Comparison of ENCODE assay signal across 8 mouse cellular contexts in genomic region chr4:128728431-128728851, GRCm38 (mm10). TPM values are rescaled to one million over a fixed set of nuclear protein-coding genes. Genes with fewer than 3 reads are reported as not detected.
DNase-seq lines count a peak whose midpoint lies in the region; ATAC-seq and TF ChIP-seq lines count a peak whose summit lies in the region.

No protein-coding gene starts in this region.

- 1% methylated on average over 5 of the region's 5 CpGs for WGBS in cerebellum, adult 2 months
- WGBS in embryonic facial prominence, embryonic 15.5 days: 2% methylated on average over 5 of the region's 5 CpGs
- 2% methylated on average over 5 of the region's 5 CpGs for WGBS in limb, embryonic 12.5 days
- 0% methylated on average over 5 of the region's 5 CpGs for WGBS in small intestine, adult 2 months

- H3K27ac ChIP-seq in cerebellum, adult 2 months (ENCODE audit: insufficient read depth, low read length): peak overlapping the region; percentile 96; the same call in 1 of the 2 replicates
- peak overlapping the region; percentile 91 for H3K27ac ChIP-seq in embryonic facial prominence, embryonic 15.5 days (replicated peaks)
- no peak overlapping the region; the same call in 1 of the 2 replicates for H3K27ac ChIP-seq in limb, embryonic 12.5 days
- peak overlapping the region; percentile 89 for H3K27ac ChIP-seq in small intestine, adult 2 months (ENCODE audit: insufficient read depth, low read depth, low read length)

- H3K27me3 ChIP-seq in cerebellum, adult 2 months (ENCODE audit: control insufficient read depth, insufficient read depth, low read length): no peaks in the 10 kb centered on the region
- no peaks in the 10 kb centered on the region for H3K27me3 ChIP-seq in embryonic facial prominence, embryonic 15.5 days
- peaks cover 20% of the 10 kb centered on the region for H3K27me3 ChIP-seq in limb, embryonic 12.5 days
- H3K27me3 ChIP-seq in small intestine, adult 2 months (ENCODE audit: control insufficient read depth, insufficient read depth, low read length): no peaks in the 10 kb centered on the region

- no peaks in the 10 kb centered on the region for H3K9me3 ChIP-seq in embryonic facial prominence, embryonic 15.5 days (replicated peaks)
- no peaks in the 10 kb centered on the region for H3K9me3 ChIP-seq in limb, embryonic 12.5 days

- peak overlapping the region; percentile 95 for H3K9ac ChIP-seq in embryonic facial prominence, embryonic 15.5 days
- peak overlapping the region; percentile 100 for H3K9ac ChIP-seq in limb, embryonic 12.5 days (replicated peaks)

- peak in 1 of 2 experiments; percentile 41 for DNase-seq in cerebellum, adult 2 months
- DNase-seq in A20 (ENCODE audit: low read depth, low spot score): peak; percentile 71
- no peak for DNase-seq in left cerebral cortex, postnatal 10 days (ENCODE audit: extremely low spot score in 1 of 2, low spot score in 2 of 2)
- DNase-seq in left cerebral cortex, adult 11 months (ENCODE audit: low spot score): no peak

- peaks cover 27% of the 10 kb centered on the region for H3K4me1 ChIP-seq in cerebellum, adult 2 months (ENCODE audit: control insufficient read depth, insufficient read depth, low read length)
- H3K4me1 ChIP-seq in embryonic facial prominence, embryonic 15.5 days: peaks cover 44% of the 10 kb centered on the region
- peaks cover 44% of the 10 kb centered on the region for H3K4me1 ChIP-seq in limb, embryonic 12.5 days (replicated peaks)
- H3K4me1 ChIP-seq in small intestine, adult 2 months (ENCODE audit: control insufficient read depth, insufficient read depth, insufficient read length, low read length): peaks cover 7% of the 10 kb centered on the region

- peak overlapping the region; percentile 76 for H3K4me3 ChIP-seq in cerebellum, adult 2 months (replicated peaks; ENCODE audit: insufficient read depth, low read depth, low read length)
- H3K4me3 ChIP-seq in embryonic facial prominence, embryonic 15.5 days (replicated peaks): peak overlapping the region; percentile 90
- H3K4me3 ChIP-seq in limb, embryonic 12.5 days (replicated peaks): peak overlapping the region; percentile 97
- peak overlapping the region; percentile 70 for H3K4me3 ChIP-seq in small intestine, adult 2 months (ENCODE audit: low read depth, low read length)

- no peak for TF ChIP-seq POLR2A in cerebellum, adult 2 months (IDR thresholded peaks at IDR 0.05; ENCODE audit: borderline replicate concordance, insufficient read depth, low read length)
- TF ChIP-seq POLR2A in small intestine, adult 2 months (IDR thresholded peaks at IDR 0.05; ENCODE audit: low read depth, low read length): no peak

- no peak for TF ChIP-seq CTCF in cerebellum, adult 2 months (IDR thresholded peaks at IDR 0.05; ENCODE audit: borderline replicate concordance, insufficient read depth, low read depth, low read length)
- no peak for TF ChIP-seq CTCF in small intestine, adult 2 months (IDR thresholded peaks at IDR 0.05; ENCODE audit: extremely low read depth, insufficient read length, insufficient replicate concordance, low read depth, low read length)

- intact Hi-C loops in left cerebral cortex, postnatal 10 days (cut with DNase I): no loop called here

- ATAC-seq in cerebellum, adult (ENCODE audit: insufficient number of reproducible peaks, low FRiP score, low TSS enrichment): no peak
- no peak for ATAC-seq in embryonic facial prominence, embryonic 15.5 days (ENCODE audit: insufficient number of reproducible peaks, low FRiP score, low TSS enrichment, low read depth)
- no peak for ATAC-seq in limb, embryonic 12.5 days (ENCODE audit: insufficient number of reproducible peaks, insufficient read depth, low FRiP score, low TSS enrichment, low read depth)

- peaks cover 3% of the 10 kb centered on the region; the same call in 1 of the 2 replicates for H3K36me3 ChIP-seq in embryonic facial prominence, embryonic 15.5 days
- peaks cover 19% of the 10 kb centered on the region for H3K36me3 ChIP-seq in limb, embryonic 12.5 days
- H3K36me3 ChIP-seq in small intestine, adult 2 months (ENCODE audit: control insufficient read depth, insufficient read depth, low read length): peaks cover 2% of the 10 kb centered on the region; the same call in 1 of the 2 replicates

- peak overlapping the region; percentile 63 for H3K4me2 ChIP-seq in embryonic facial prominence, embryonic 15.5 days (replicated peaks)
- peak overlapping the region; percentile 94 for H3K4me2 ChIP-seq in limb, embryonic 12.5 days

RNA-seq across cellular contexts. Expression of gene A3galt2, which starts 26.7 kb away (rescaled TPM):
- 1.9 and 2.4 TPM in 2 replicates for polyA plus RNA-seq in cerebellum, adult 2 months (2012; rRNA removed)
- 0.12 and 0.15 TPM in 2 replicates for polyA plus RNA-seq in embryonic facial prominence, embryonic 15.5 days (2015; fragmentation: Nextera tagmentation; extraction: Ambion mirVana)
- 0.18 and 0.32 TPM in 2 replicates for polyA plus RNA-seq in limb, embryonic 12.5 days (2016; fragmentation: Nextera tagmentation; extraction: Ambion mirVana)
- polyA plus RNA-seq in small intestine, adult 2 months (2012; rRNA removed): 0.11 and 0.32 TPM in 2 replicates
- under 1 TPM; 0.45 to 0.47 TPM for total RNA-seq in left cerebral cortex, postnatal 10 days (2021)
